Mouse (Mus musculus) bone marrow, adult 2 months (tissue): Measurements from ENCODE around the gene Mcts2. TPM values are rescaled to one million over a fixed set of nuclear protein-coding genes. Genes with fewer than 3 reads are reported as not detected.

Experiments
- H3K27ac ChIP-seq: fragments of 200-500 bp; 2 replicates; pipeline ENCODE4 v1.5.1; 2012; ENCODE audit warnings: low read depth, mild to moderate bottlenecking, control low read depth, inconsistent platforms, low read length; ENCODE audit not compliant: control insufficient read depth, poor library complexity, insufficient read depth
- H3K4me1 ChIP-seq: fragments of 200-500 bp; 2 replicates; pipeline ENCODE4 v1.6.1; 2011; ENCODE audit warnings: low read length; ENCODE audit not compliant: control insufficient read depth, insufficient read depth
- H3K4me3 ChIP-seq: fragments of 200-500 bp; replicated peaks from 2 replicates; pipeline ENCODE3; 2011; ENCODE audit warnings: mild to moderate bottlenecking, low read depth, low read length, control low read depth; ENCODE audit not compliant: control insufficient read depth
- CTCF ChIP-seq: fragments of 200-500 bp; IDR thresholded peaks from 2 replicates; pipeline ENCODE4 v1.5.1; 2011; ENCODE audit warnings: low read length, control low read depth; ENCODE audit not compliant: control insufficient read depth, insufficient read depth
- POLR2A ChIP-seq: fragments of 200-500 bp; IDR thresholded peaks from 2 replicates; pipeline ENCODE4 v1.6.1; 2011; ENCODE audit warnings: low read depth, mild to moderate bottlenecking, control low read depth, low read length, borderline replicate concordance; ENCODE audit not compliant: control insufficient read depth
- WGBS: fragments of 180-500 bp; shearing (Covaris S2); methylation state at CpG from one replicate; pipeline ENCODE4 v1.1.7; 2018; 5-methylcytosine and 5-hydroxymethylcytosine counted together
- polyA plus RNA-seq: library from polyadenylated mRNA; stranded (reverse); fragments of >200 nt; gene quantifications from 2 replicates; pipeline ENCODE4 v1.2.4, GENCODE M21; 2011; ENCODE audit warnings: low replicate concordance; ENCODE audit not compliant: missing spikeins, insufficient read depth, insufficient read length

The Mcts2 gene
- polyA plus RNA-seq, 1 experiment: 12.9 TPM

- H3K4me3 ChIP-seq: no peak overlapping the region
- H3K27ac ChIP-seq: no peak overlapping the region
- H3K4me1 ChIP-seq: no peaks in the 10 kb centered on the region; the same call in 1 of the 2 replicates
- 49% methylated on average over 20 of the region's 20 CpGs for WGBS
- TF ChIP-seq CTCF (peak; percentile 88), POLR2A (no peak)
Measured at GRCm38 (mm10) chr2:152696476-152697164, 9.8 kb downstream of the Mcts2 start.

- Histone ChIP-seq H3K4me3 (no peak overlapping the region), H3K4me1 (no peaks in the 10 kb centered on the region; the same call in 1 of the 2 replicates), H3K27ac (no peak overlapping the region)
- TF ChIP-seq CTCF (no peak), POLR2A (no peak)
- 96% methylated on average over 10 of the region's 10 CpGs for WGBS
Measured at GRCm38 (mm10) chr2:152700138-152700537, 13.3 kb downstream of the Mcts2 start.

DNA sequence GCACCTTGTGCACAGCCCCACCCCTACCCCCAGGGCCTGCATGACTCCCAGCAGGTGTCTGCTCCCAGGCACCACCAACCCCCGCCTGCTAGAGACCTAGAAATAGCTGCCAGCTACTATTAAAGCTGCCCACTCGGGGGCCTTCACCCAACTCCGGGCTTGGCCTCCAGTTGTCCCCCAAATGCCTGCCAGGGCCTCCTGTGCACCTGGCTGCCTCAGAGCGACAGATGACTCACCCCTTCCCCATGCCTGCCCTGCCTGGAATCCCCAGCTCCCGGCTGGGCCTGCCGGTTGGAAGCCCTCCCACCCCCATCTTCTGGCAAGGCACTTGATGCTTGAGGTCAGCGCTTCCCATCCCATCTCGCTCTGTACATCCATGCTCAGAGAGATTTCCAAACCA is 13.9 kb downstream of the Mcts2 start:
- WGBS: 93% methylated on average over 8 of the region's 8 CpGs
- H3K4me3 ChIP-seq: no peak overlapping the region
- H3K4me1 ChIP-seq: no peaks in the 10 kb centered on the region; the same call in 1 of the 2 replicates
- no peak for TF ChIP-seq CTCF
- TF ChIP-seq POLR2A: no peak
- H3K27ac ChIP-seq: no peak overlapping the region

GRCm38 (mm10) chr2:152703596-152704255 is 16.9 kb downstream of the Mcts2 start:
- H3K4me1 ChIP-seq: no peaks in the 10 kb centered on the region
- no peak overlapping the region for H3K4me3 ChIP-seq
- TF ChIP-seq POLR2A (no peak), CTCF (no peak)
- WGBS: 94% methylated on average over 21 of the region's 21 CpGs
- no peak overlapping the region for H3K27ac ChIP-seq

- Histone ChIP-seq H3K4me1 (no peaks in the 10 kb centered on the region), H3K4me3 (no peak overlapping the region), H3K27ac (no peak overlapping the region)
- 86% methylated on average over 5 of the region's 5 CpGs for WGBS
- TF ChIP-seq POLR2A (no peak), CTCF (no peak)
Measured at GRCm38 (mm10) chr2:152704256-152704605, 17.4 kb downstream of the Mcts2 start.

GRCm38 (mm10) chr2:152704811-152705370 is 18.1 kb downstream of the Mcts2 start:
- no peak for TF ChIP-seq CTCF
- no peak for TF ChIP-seq POLR2A
- WGBS: 92% methylated on average over 14 of the region's 14 CpGs
- no peaks in the 10 kb centered on the region for H3K4me1 ChIP-seq
- H3K27ac ChIP-seq: no peak overlapping the region
- H3K4me3 ChIP-seq: no peak overlapping the region

DNA sequence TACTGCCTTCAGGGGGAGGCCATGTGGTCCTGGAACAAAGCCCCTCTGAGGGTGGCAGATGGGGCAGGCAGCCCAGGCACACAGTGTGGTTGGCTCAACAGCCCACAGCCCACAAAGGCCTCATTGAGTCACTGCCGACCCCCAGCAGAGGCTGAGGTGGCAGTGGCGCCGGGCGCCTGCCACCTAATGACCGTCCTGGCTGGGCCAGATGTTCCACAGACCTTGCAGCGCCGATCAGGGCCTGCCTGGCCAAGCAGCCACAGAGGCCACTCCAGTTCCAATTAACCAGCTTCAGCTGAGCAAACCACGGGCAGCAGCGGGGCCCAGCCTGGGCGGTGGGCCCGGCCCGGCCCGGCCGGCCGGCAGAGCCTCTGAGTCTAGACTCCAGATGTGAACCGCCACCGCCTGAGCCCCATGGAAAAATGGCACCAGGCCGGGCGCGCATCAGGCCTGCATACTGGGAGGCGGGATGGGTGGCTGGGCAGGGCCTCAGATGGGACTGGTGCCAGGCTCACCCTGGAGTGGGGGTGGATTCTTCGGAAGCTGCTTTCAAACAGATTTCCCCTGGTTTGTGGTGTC is 19.2 kb downstream of the Mcts2 start:
- Histone ChIP-seq H3K4me1 (no peaks in the 10 kb centered on the region), H3K4me3 (no peak overlapping the region), H3K27ac (no peak overlapping the region)
- WGBS: 89% methylated on average over 22 of the region's 22 CpGs
- no peak for TF ChIP-seq POLR2A
- no peak for TF ChIP-seq CTCF

DNA sequence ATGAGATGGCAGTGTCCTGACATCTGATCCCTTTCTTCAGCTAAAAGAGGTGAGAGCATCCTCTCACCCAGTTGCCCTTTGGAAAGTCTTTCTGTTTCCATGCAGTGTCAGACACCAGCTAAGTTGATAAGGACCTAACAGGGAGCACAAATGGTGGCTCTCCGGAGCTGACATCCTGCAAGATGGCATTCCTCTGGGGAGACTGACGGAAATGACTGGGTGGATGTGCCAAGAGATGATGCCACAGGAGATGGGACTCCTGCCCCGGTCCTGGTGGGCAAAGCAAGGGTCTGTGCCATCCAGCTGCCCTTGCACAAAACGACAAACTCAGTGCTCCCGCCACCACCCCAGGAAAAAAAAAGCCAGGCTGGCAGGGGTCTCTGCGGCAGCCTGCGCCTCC is 20.4 kb downstream of the Mcts2 start:
- 95% methylated on average over 7 of the region's 7 CpGs for WGBS

More for the DNA sequence above, 20.4 kb downstream of the Mcts2 start:
- Histone ChIP-seq H3K4me3 (no peak overlapping the region), H3K4me1 (no peaks in the 10 kb centered on the region), H3K27ac (peak overlapping the region; percentile 4; the same call in 1 of the 2 replicates)
- TF ChIP-seq POLR2A (no peak), CTCF (no peak)
